Mouse (Mus musculus): ENCODE measurements around the gene Rab3a.

DNA sequence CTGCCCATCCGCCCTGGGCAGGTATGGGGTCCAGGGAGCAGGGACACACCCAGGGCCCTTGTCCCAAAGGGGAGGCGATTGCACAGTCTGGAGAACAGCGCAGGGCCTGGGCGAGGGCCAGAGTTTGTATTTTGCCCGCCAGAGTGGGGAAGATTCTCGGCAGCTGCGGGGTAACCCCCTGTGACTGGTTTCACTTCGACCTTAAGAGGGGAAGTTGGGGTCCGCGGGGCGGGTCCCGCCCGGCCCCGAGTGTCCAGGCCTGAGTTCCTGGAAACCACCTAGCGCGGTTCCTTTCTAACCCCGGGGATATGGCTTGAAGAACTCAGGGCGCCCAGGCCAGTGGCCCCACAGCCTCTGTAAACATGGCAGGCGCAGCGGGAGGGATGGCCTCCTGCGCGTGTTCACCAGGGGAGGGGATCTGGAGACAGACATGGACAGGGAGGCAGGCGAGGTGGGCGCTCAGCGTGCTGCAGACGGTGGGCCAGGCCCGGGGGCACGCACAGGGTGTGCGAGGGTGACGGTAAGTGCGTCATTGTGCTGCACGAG, 13.8 kb downstream of the Rab3a start:
- TF ChIP-seq FLI1 (IDR thresholded peaks at IDR 0.05; ENCODE audit: low read length) (no peak), GATA1 (IDR thresholded peaks at IDR 0.05; ENCODE audit: borderline replicate concordance, low read length) (no peak)
